Mouse (Mus musculus) forebrain, embryonic 16.5 days (tissue): ENCODE measurements around the gene Olfr251. TPM values are rescaled to one million over a fixed set of nuclear protein-coding genes. Genes with fewer than 3 reads are reported as not detected.
"Not testable (repeated sequence)": the region's sequence is repeated elsewhere in the genome, so short reads cannot be mapped to it uniquely, and the experiment has no call there.

Source experiments
- ATAC-seq: fragments of 200-750 bp; cut with Nextera tagmentation; 2 replicates; pipeline ENCODE4 v1.8.0; 2017; ENCODE audit warnings: mild to moderate bottlenecking, moderate library complexity
- H3K27ac ChIP-seq: fragments of 300-500 bp; sonication (generic); 2 replicates; pipeline ENCODE4 v1.5.1; 2014; ENCODE audit warnings: low read length, control low read depth
- H3K27me3 ChIP-seq: fragments of 300-500 bp; sonication (generic); replicated peaks from 2 replicates; pipeline ENCODE4 v1.6.1; 2014; ENCODE audit warnings: low read length; ENCODE audit not compliant: control insufficient read depth, insufficient read depth
- H3K36me3 ChIP-seq: fragments of 300-500 bp; sonication (generic); 2 replicates; pipeline ENCODE4 v1.6.1; 2014; ENCODE audit not compliant: control insufficient read depth, insufficient read depth
- H3K4me1 ChIP-seq: fragments of 300-500 bp; sonication (generic); replicated peaks from 2 replicates; pipeline ENCODE4 v1.6.1; 2014; ENCODE audit warnings: low read length; ENCODE audit not compliant: control insufficient read depth, insufficient read depth
- H3K4me2 ChIP-seq: fragments of 300-500 bp; sonication (generic); 2 replicates; pipeline ENCODE4 v1.6.1; 2014; ENCODE audit warnings: mild to moderate bottlenecking, low read length, control low read depth
- H3K4me3 ChIP-seq: fragments of 300-500 bp; sonication (generic); replicated peaks from 2 replicates; pipeline ENCODE4 v1.5.1; 2014; ENCODE audit warnings: mild to moderate bottlenecking, low read length, control low read depth
- H3K9ac ChIP-seq: fragments of 300-500 bp; sonication (generic); replicated peaks from 2 replicates; pipeline ENCODE4 v1.6.1; 2014; ENCODE audit warnings: low read depth, low read length, control low read depth
- H3K9me3 ChIP-seq: fragments of 300-500 bp; sonication (generic); 2 replicates; pipeline ENCODE4 v1.6.1; 2016; ENCODE audit warnings: low read length; ENCODE audit not compliant: control insufficient read depth
- WGBS: fragments of 180-500 bp; shearing (Covaris S2); extraction: QIAGEN DNeasy Blood & Tissue Kit; methylation state at CpG from one replicate; pipeline ENCODE4 v1.1.7; 2014; 5-methylcytosine and 5-hydroxymethylcytosine counted together
- polyA plus RNA-seq: library from polyadenylated mRNA; unstranded; fragments of >200 nt; fragmentation: Nextera tagmentation; extraction: Ambion mirVana; gene quantifications from 2 replicates; pipeline ENCODE4 v1.2.1, GENCODE M21; 2015

Gene Olfr251
- polyA plus RNA-seq: not detected in 2 replicates

- ATAC-seq: no peak
- Histone ChIP-seq H3K27ac (no peak within 1 kb of the TSS), H3K9ac (no peak within 1 kb of the TSS), H3K36me3 (no peaks in the 10 kb centered on the region), H3K27me3 (no peaks in the 10 kb centered on the region), H3K4me1 (no peaks in the 10 kb centered on the region), H3K4me3 (no peak within 1 kb of the TSS), H3K4me2 (no peak within 1 kb of the TSS), H3K9me3 (no peaks in the 10 kb centered on the region)
- WGBS: 74% methylated on average over 2 of the region's 2 CpGs
Observed at GRCm38 (mm10) chr9:38376786-38377185, at the start of gene Olfr251. TSS of gene Olfr251 (plus strand) at chr9:38377086.

GRCm38 (mm10) chr9:38328760-38329159, 48.1 kb upstream of the Olfr251 start, which contains the start of gene Olfr25:
TSS of gene Olfr25 (plus strand) at chr9:38329060.
- Histone ChIP-seq H3K4me1 (no peaks in the 10 kb centered on the region), H3K27me3 (no peaks in the 10 kb centered on the region), H3K9me3 (no peaks in the 10 kb centered on the region), H3K4me2 (no peak within 1 kb of the TSS), H3K9ac (no peak within 1 kb of the TSS), H3K36me3 (no peaks in the 10 kb centered on the region), H3K27ac (no peak within 1 kb of the TSS), H3K4me3 (no peak within 1 kb of the TSS)
- 62% methylated on average over 3 of the region's 3 CpGs for WGBS
- ATAC-seq: no peak

GRCm38 (mm10) chr9:38348111-38348510, 28.8 kb upstream of the Olfr251 start, which contains the start of gene Olfr898:
TSS of gene Olfr898 (plus strand) at chr9:38348411.
- Histone ChIP-seq H3K27ac (no peak within 1 kb of the TSS), H3K9ac (no peak within 1 kb of the TSS), H3K36me3 (no peaks in the 10 kb centered on the region), H3K4me3 (no peak within 1 kb of the TSS), H3K9me3 (no peaks in the 10 kb centered on the region), H3K27me3 (no peaks in the 10 kb centered on the region), H3K4me2 (no peak within 1 kb of the TSS), H3K4me1 (no peaks in the 10 kb centered on the region)
- WGBS: 95% methylated on average over 4 of the region's 4 CpGs
- ATAC-seq: no peak

GRCm38 (mm10) chr9:38366596-38366995, 10.3 kb upstream of the Olfr251 start, which contains the start of gene Olfr250:
TSS of gene Olfr250 (plus strand) at chr9:38366896.
- 89% methylated on average over 2 of the region's 2 CpGs for WGBS
- H3K9ac ChIP-seq: no peak within 1 kb of the TSS
- no peaks in the 10 kb centered on the region for H3K4me1 ChIP-seq
- no peaks in the 10 kb centered on the region for H3K27me3 ChIP-seq
- H3K36me3 ChIP-seq: no peaks in the 10 kb centered on the region
- no peak within 1 kb of the TSS for H3K4me2 ChIP-seq
- H3K9me3 ChIP-seq: no peaks in the 10 kb centered on the region
- H3K27ac ChIP-seq: no peak within 1 kb of the TSS
- no peak for ATAC-seq
- H3K4me3 ChIP-seq: no peak within 1 kb of the TSS

GRCm38 (mm10) chr9:38401398-38401797, 24.5 kb downstream of the Olfr251 start, which contains the start of gene Olfr147:
TSS of gene Olfr147 (plus strand) at chr9:38401698.
- ATAC-seq: no peak
- Histone ChIP-seq H3K4me3 (no peak within 1 kb of the TSS), H3K9me3 (no peaks in the 10 kb centered on the region), H3K36me3 (no peaks in the 10 kb centered on the region), H3K9ac (no peak within 1 kb of the TSS), H3K4me1 (no peaks in the 10 kb centered on the region), H3K27ac (no peak within 1 kb of the TSS), H3K4me2 (no peak within 1 kb of the TSS), H3K27me3 (no peaks in the 10 kb centered on the region)
- 95% methylated on average over 1 of the region's 1 CpGs for WGBS

- not testable (repeated sequence) for H3K4me2 ChIP-seq, H3K36me3 ChIP-seq, H3K27me3 ChIP-seq, ATAC-seq, H3K4me3 ChIP-seq, H3K27ac ChIP-seq, H3K9ac ChIP-seq, H3K9me3 ChIP-seq, H3K4me1 ChIP-seq
- WGBS: 85% methylated on average over 3 of the region's 3 CpGs
Observed at GRCm38 (mm10) chr9:38407502-38407901, 30.6 kb downstream of the Olfr251 start.

GRCm38 (mm10) chr9:38413502-38413901, 36.6 kb downstream of the Olfr251 start:
- H3K4me2 ChIP-seq, H3K4me1 ChIP-seq, ATAC-seq, H3K27ac ChIP-seq, H3K9ac ChIP-seq, H3K9me3 ChIP-seq, H3K4me3 ChIP-seq, H3K36me3 ChIP-seq, H3K27me3 ChIP-seq: not testable (repeated sequence)
- WGBS: 96% methylated on average over 14 of the region's 14 CpGs

GRCm38 (mm10) chr9:38423801-38424200, 46.9 kb downstream of the Olfr251 start:
- no peak for ATAC-seq
- Histone ChIP-seq H3K27ac (no peak overlapping the region), H3K27me3 (no peaks in the 10 kb centered on the region), H3K36me3 (no peaks in the 10 kb centered on the region), H3K9me3 (no peaks in the 10 kb centered on the region), H3K4me1 (no peaks in the 10 kb centered on the region), H3K4me3 (no peak overlapping the region), H3K4me2 (no peak overlapping the region), H3K9ac (no peak overlapping the region)

GRCm38 (mm10) chr9:38427026-38427425, 50.1 kb downstream of the Olfr251 start:
- WGBS: 56% methylated on average over 1 of the region's 1 CpGs
- no peaks in the 10 kb centered on the region for H3K27me3 ChIP-seq
- H3K27ac ChIP-seq: no peak overlapping the region
- H3K4me3 ChIP-seq: no peak overlapping the region
- no peaks in the 10 kb centered on the region for H3K4me1 ChIP-seq
- no peak overlapping the region for H3K9ac ChIP-seq
- no peaks in the 10 kb centered on the region for H3K9me3 ChIP-seq
- no peak overlapping the region for H3K4me2 ChIP-seq
- no peak for ATAC-seq
- no peaks in the 10 kb centered on the region for H3K36me3 ChIP-seq

- no peak within 1 kb of the TSS for H3K27ac ChIP-seq
- whole genome bisulfite sequencing: 94% methylated on average over 1 of the region's 1 CpGs
Observed at GRCm38 (mm10) chr9:38429155-38429554, 52.3 kb downstream of the Olfr251 start, which contains the start of gene Olfr901. TSS of gene Olfr901 (plus strand) at chr9:38429455.

More at GRCm38 (mm10) chr9:38429155-38429554, 52.3 kb downstream of the Olfr251 start, which contains the start of gene Olfr901:
- Histone ChIP-seq H3K9ac (no peak within 1 kb of the TSS), H3K27me3 (no peaks in the 10 kb centered on the region), H3K4me1 (no peaks in the 10 kb centered on the region), H3K36me3 (no peaks in the 10 kb centered on the region), H3K9me3 (no peaks in the 10 kb centered on the region), H3K4me2 (no peak within 1 kb of the TSS), H3K4me3 (no peak within 1 kb of the TSS)
- ATAC-seq: no peak
